Mouse (Mus musculus) embryonic fibroblast, embryonic 13.5 days (primary cell): ENCODE data around the gene Mllt6.

Source experiments
- CTCF ChIP-seq: IDR thresholded peaks from 2 replicates; pipeline ENCODE4 v1.5.1; 2011; ENCODE audit warnings: mild to moderate bottlenecking, control low read depth, low read length, moderate library complexity, borderline replicate concordance; ENCODE audit not compliant: insufficient read depth
- POLR2A ChIP-seq: IDR thresholded peaks from 2 replicates; pipeline ENCODE4 v1.6.1; 2011; ENCODE audit warnings: low read depth, mild to moderate bottlenecking, control low read depth, low read length, moderate library complexity

- no peak for TF ChIP-seq CTCF
- no peak for TF ChIP-seq POLR2A
These were observed 21.0 kb downstream of the Mllt6 start for GRCm38 (mm10) chr11:97684063-97684680.
